Mouse (Mus musculus) liver, embryonic 11.5 days (tissue): ENCODE measurements around the gene C130079G13Rik. TPM values are rescaled to one million over a fixed set of nuclear protein-coding genes. Genes with fewer than 3 reads are reported as not detected.
"Not testable (repeated sequence)": the region's sequence is repeated elsewhere in the genome, so short reads cannot be mapped to it uniquely, and the experiment has no call there.

Experiments
- ATAC-seq: fragments of 200-750 bp; cut with Nextera tagmentation; replicated peaks from 2 replicates; pipeline ENCODE4 v1.8.0; 2017; ENCODE audit warnings: moderate number of reproducible peaks, mild to moderate bottlenecking, moderate TSS enrichment, moderate library complexity; ENCODE audit not compliant: low FRiP score
- DNase-seq: peaks from one replicate; pipeline ENCODE4 v3.0.0-alpha.2; 2017; ENCODE audit warnings: low spot score
- H3K27ac ChIP-seq: fragments of 300-500 bp; sonication (generic); 2 replicates; pipeline ENCODE4 v1.5.1; 2014; ENCODE audit warnings: mild to moderate bottlenecking, low read depth, low read length, control low read depth
- H3K27me3 ChIP-seq: fragments of 300-500 bp; sonication (generic); replicated peaks from 2 replicates; pipeline ENCODE4 v1.6.1; 2014; ENCODE audit warnings: low read length, mixed read lengths; ENCODE audit not compliant: control insufficient read depth, insufficient read depth
- H3K36me3 ChIP-seq: fragments of 300-500 bp; sonication (generic); 2 replicates; pipeline ENCODE4 v1.6.1; 2014; ENCODE audit warnings: mild to moderate bottlenecking, low read length, moderate library complexity, mixed read lengths; ENCODE audit not compliant: control insufficient read depth, insufficient read depth
- H3K4me1 ChIP-seq: fragments of 300-500 bp; sonication (generic); replicated peaks from 2 replicates; pipeline ENCODE4 v1.6.1; 2014; ENCODE audit warnings: low read length, mixed read lengths; ENCODE audit not compliant: control insufficient read depth, insufficient read depth
- H3K4me2 ChIP-seq: fragments of 300-500 bp; sonication (generic); 2 replicates; pipeline ENCODE4 v1.6.1; 2014; ENCODE audit warnings: mild to moderate bottlenecking, control low read depth, moderate library complexity
- H3K4me3 ChIP-seq: fragments of 300-500 bp; sonication (generic); 2 replicates; pipeline ENCODE4 v1.5.1; 2014; ENCODE audit warnings: low read depth, low read length, control low read depth
- H3K9ac ChIP-seq: fragments of 300-500 bp; sonication (generic); 2 replicates; pipeline ENCODE4 v1.6.1; 2014; ENCODE audit warnings: low read depth, low read length, control low read depth
- H3K9me3 ChIP-seq: fragments of 300-500 bp; sonication (generic); 2 replicates; pipeline ENCODE4 v1.6.1; 2016; ENCODE audit warnings: low read length, inconsistent platforms, mixed read lengths; ENCODE audit not compliant: control insufficient read depth
- WGBS: fragments of 180-500 bp; shearing (Covaris S2); extraction: QIAGEN DNeasy Blood & Tissue Kit; methylation state at CpG from one replicate; pipeline ENCODE4 v1.1.7; 2014; 5-methylcytosine and 5-hydroxymethylcytosine counted together
- polyA plus RNA-seq: library from polyadenylated mRNA; unstranded; fragments of >200 nt; fragmentation: Nextera tagmentation; extraction: Ambion mirVana; gene quantifications from 2 replicates; pipeline ENCODE4 v1.2.1, GENCODE M21; 2014

The C130079G13Rik gene
- polyA plus RNA-seq: not detected in 2 replicates

DNA sequence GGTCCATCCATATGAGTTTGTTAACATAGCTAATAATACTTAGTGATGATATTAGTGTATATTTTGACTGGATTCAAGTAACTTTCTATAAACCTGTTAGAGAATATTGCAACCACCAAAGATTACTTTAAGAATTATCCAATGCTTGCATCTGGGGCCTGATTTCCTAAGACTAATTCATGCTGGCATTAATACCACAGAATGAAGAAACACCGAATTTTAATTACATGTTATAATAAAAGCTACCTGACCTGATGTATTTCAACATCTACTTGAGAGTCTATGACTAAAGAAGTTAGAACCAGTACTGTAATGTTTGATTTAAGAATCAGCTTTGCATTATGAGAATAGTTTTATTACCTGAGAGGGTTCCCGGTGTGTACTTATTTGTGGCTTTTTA is at the start of gene C130079G13Rik:
Gene C130079G13Rik, plus strand, starts transcription at position 301 of the 400 bp plus-strand sequence.
- H3K4me2 ChIP-seq: no peak within 1 kb of the TSS
- DNase-seq (no peak), ATAC-seq (no peak)
- no peaks in the 10 kb centered on the region for H3K36me3 ChIP-seq
- H3K27me3 ChIP-seq: no peaks in the 10 kb centered on the region
- H3K4me1 ChIP-seq: no peaks in the 10 kb centered on the region
- no peak within 1 kb of the TSS for H3K27ac ChIP-seq
- H3K9ac ChIP-seq: no peak within 1 kb of the TSS
- WGBS: 83% methylated on average over 2 of the region's 2 CpGs
- H3K9me3 ChIP-seq: no peaks in the 10 kb centered on the region
- H3K4me3 ChIP-seq: no peak within 1 kb of the TSS

DNA sequence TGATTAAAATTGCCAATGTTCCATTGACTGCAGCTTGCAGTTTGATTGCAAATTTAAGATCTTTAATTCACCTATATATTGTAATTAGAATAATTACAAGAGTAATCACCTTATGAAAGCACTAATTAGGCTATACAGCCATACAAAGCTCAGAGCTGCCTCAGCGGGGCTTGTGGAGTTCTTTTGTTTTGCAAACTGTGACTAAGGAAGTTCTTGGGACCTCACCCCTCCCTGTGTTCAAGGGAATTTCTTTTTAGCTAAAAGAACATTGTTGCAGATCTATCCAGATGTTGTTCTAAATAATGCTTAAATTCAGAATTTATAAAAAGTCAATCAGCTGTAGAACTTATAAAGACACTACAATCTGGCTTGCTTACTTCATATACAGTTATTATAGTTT is 47.4 kb upstream of the C130079G13Rik start:
- 60% methylated on average over 1 of the region's 1 CpGs for WGBS
- not testable (repeated sequence) for H3K4me1 ChIP-seq, DNase-seq, H3K27ac ChIP-seq, H3K9ac ChIP-seq, ATAC-seq, H3K36me3 ChIP-seq, H3K9me3 ChIP-seq, H3K4me3 ChIP-seq, H3K4me2 ChIP-seq, H3K27me3 ChIP-seq

DNA sequence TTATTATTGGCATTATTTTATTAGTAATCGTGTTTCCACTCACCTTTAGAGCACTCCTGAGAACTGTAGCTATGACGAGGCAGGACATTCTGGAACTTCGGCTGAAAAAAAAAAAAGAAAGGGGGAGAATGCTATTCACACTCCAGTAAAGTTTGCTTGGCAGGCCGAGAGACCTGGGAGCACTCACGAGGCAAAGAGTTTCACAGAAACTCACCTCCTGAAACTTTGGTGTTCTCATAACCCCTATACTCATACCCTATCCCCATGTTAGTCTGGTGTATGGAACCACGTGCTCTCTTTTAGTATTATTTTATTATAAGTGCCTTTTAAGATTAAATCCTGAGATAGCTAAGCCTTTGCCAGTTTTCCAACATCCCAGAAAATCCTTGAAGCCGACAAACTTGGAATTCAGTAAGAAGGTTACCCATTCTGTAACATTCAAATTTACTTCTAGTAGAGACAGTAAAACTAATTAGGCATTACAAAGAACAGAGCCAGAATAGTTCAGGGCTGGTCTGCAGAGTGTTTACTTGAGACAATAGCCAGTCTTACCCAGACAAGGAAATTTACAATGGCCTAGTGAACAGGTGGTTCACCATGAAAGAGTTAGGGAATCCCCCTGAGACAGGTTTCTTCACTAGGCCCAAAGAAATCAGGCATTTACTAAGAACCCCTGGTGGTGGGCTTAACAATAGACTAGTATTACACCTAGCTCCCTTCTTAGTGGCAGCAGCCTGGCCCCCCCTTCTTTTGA is 45.0 kb upstream of the C130079G13Rik start:
- not testable (repeated sequence) for H3K4me3 ChIP-seq, H3K4me1 ChIP-seq, DNase-seq, H3K4me2 ChIP-seq, H3K9me3 ChIP-seq, H3K9ac ChIP-seq, H3K27me3 ChIP-seq, ATAC-seq, H3K27ac ChIP-seq, H3K36me3 ChIP-seq
- WGBS: 70% methylated on average over 7 of the region's 7 CpGs

DNA sequence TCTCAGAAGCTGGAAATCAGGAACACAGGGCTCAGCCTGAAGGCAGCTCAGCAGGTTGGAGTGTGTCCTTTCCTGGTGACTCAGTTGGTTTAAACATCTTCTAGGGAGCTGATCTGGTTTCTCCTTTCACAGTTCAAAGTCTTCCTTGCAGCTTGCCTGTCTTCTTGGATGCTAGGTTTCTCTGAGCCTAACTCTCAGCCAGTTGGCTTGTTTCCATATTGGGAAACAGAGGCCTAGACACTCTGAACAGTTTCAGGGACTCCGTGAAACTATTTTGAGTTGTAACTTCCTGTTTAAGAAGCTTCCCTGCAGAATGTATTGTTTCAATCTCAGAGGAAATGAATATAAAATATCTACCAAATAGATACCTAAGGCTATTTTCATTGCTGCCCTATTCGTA is 31.7 kb upstream of the C130079G13Rik start:
- Histone ChIP-seq H3K27ac (no peak overlapping the region), H3K9ac (no peak overlapping the region), H3K4me2 (no peak overlapping the region), H3K4me1 (no peaks in the 10 kb centered on the region), H3K27me3 (no peaks in the 10 kb centered on the region), H3K9me3 (no peaks in the 10 kb centered on the region), H3K4me3 (no peak overlapping the region), H3K36me3 (no peaks in the 10 kb centered on the region)
- 64% methylated on average over 2 of the region's 2 CpGs for WGBS
- DNase-seq (no peak), ATAC-seq (no peak)

DNA sequence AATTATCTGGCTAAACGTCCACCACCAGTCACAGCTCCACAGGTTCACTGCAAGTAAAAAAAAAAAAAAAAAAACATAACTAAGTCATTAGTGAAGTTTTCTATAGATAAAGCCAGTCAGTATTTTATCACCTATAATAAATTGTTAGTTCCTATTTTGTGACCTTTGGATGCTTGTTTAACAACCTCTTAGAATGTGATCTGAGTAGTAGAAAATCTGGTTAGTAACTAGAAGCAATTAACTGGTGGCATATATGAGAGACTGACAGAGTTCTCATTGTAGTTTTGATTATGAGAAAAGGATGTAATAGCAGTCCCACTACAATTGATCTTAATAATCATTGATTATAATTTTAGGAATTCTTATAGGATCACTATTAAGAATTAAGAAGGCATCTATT is 9.6 kb downstream of the C130079G13Rik start:
- Histone ChIP-seq H3K4me3 (no peak overlapping the region), H3K36me3 (no peaks in the 10 kb centered on the region), H3K9ac (no peak overlapping the region), H3K27me3 (no peaks in the 10 kb centered on the region), H3K4me1 (no peaks in the 10 kb centered on the region), H3K9me3 (no peaks in the 10 kb centered on the region), H3K4me2 (no peak overlapping the region), H3K27ac (no peak overlapping the region)
- 63% methylated on average over 1 of the region's 1 CpGs for WGBS
- ATAC-seq (no peak), DNase-seq (no peak)

DNA sequence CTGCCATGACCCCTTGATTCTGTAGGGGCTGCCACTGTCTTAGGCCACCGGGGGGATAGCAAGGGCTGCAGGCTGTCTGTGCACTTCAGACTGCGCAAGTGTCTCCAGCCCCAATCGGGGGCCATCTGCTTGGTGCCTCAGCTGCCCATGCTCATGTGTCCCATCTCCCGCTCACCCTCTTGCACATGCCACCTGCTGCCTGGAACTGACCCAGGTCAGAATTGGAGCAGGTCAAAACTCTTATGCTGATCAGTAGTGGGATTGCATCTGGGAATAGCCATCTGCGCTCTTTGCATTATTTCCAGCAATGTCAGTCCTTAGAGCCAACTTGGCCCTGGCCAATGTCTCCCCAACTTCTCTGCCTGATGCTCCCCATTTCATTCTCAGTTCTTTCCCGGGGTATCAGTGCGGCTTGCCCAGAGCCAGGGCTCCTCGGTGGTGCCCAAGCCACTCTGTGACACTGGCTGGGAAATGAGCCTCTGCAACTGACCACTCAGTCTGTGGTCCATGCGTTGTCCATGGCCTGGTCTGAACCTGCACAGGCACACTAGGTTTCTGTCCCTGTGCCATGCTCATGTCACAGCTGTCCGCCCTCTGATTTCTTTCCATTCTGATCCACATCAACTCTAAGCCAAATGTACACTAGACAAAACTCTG is 22.4 kb downstream of the C130079G13Rik start:
- H3K4me2 ChIP-seq: no peak overlapping the region
- H3K4me3 ChIP-seq: no peak overlapping the region
- no peak overlapping the region for H3K9ac ChIP-seq
- H3K9me3 ChIP-seq: no peaks in the 10 kb centered on the region
- H3K27me3 ChIP-seq: no peaks in the 10 kb centered on the region
- 80% methylated on average over 10 of the region's 10 CpGs for WGBS
- no peaks in the 10 kb centered on the region for H3K36me3 ChIP-seq
- ATAC-seq: no peak
- no peaks in the 10 kb centered on the region for H3K4me1 ChIP-seq
- no peak for DNase-seq
- no peak overlapping the region for H3K27ac ChIP-seq

DNA sequence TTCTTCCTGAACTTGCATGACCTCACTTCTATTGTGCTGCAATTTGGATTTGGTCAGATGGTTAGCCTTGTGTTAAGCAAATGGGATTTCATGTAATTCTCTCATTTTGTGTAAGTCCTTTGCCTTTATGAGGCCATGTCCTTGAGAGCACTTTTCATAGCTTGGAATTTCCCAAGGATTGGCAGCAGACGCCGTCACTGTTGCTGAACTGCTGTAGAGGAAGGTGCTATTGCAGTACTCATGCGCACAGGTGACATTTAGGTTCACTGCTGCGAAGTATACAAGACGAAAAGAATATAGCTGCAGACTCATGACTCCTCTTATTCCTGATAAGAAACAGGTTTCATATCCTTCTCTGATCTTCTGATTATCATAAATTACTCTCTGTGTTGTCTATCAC is 45.9 kb downstream of the C130079G13Rik start:
- Histone ChIP-seq H3K36me3 (no peaks in the 10 kb centered on the region), H3K27ac (no peak overlapping the region), H3K9ac (no peak overlapping the region), H3K4me3 (no peak overlapping the region), H3K27me3 (no peaks in the 10 kb centered on the region), H3K4me2 (no peak overlapping the region), H3K9me3 (no peaks in the 10 kb centered on the region), H3K4me1 (no peaks in the 10 kb centered on the region)
- WGBS: 89% methylated on average over 5 of the region's 5 CpGs
- DNase-seq (no peak), ATAC-seq (no peak)

DNA sequence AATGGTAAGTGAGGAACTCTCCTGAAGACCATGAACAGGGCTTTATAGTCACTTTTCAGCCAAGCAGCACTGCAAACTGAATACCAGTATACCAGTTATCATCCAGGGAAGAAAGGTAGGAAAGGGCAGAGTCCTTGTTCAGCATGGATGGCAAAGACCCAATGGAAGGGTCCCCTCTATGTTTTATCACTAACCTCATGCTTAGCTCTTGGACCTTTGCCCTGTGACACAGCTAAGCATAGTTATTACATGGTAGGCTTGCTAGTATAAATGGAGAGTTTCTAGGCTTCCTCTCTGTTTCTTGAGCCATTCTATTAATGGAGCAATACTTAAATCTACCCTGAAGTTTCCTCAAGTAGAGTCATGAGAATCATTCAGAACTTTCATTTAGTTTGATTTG is 49.6 kb downstream of the C130079G13Rik start:
- DNase-seq (no peak), ATAC-seq (no peak)
- H3K9me3 ChIP-seq: no peaks in the 10 kb centered on the region
- H3K4me3 ChIP-seq: no peak overlapping the region
- no peaks in the 10 kb centered on the region for H3K4me1 ChIP-seq
- H3K27me3 ChIP-seq: no peaks in the 10 kb centered on the region
- H3K9ac ChIP-seq: no peak overlapping the region
- H3K36me3 ChIP-seq: no peaks in the 10 kb centered on the region
- no peak overlapping the region for H3K4me2 ChIP-seq
- H3K27ac ChIP-seq: no peak overlapping the region
